Comparison of ENCODE assay signal across 8 mouse cellular contexts in genomic region chr7:105736911-105737521, GRCm38 (mm10). TPM values are rescaled to one million over a fixed set of nuclear protein-coding genes. Genes with fewer than 3 reads are reported as not detected.
DNase-seq lines count a peak whose midpoint lies in the region; ATAC-seq and TF ChIP-seq lines count a peak whose summit lies in the region.

Rrp8 (minus strand) TSS chr7:105737385.

- TF ChIP-seq CTCF in forebrain, postnatal 0 days (IDR thresholded peaks at IDR 0.05; ENCODE audit: low read depth) = no peak

- H3K27me3 ChIP-seq in forebrain, postnatal 0 days (ENCODE audit: insufficient read depth, low read length) = no peaks in the 10 kb centered on the region
- no peaks in the 10 kb centered on the region for H3K27me3 ChIP-seq in hindbrain, embryonic 14.5 days (ENCODE audit: control insufficient read depth, insufficient read depth, low read length)
- H3K27me3 ChIP-seq in stomach, embryonic 15.5 days (replicated peaks) = no peaks in the 10 kb centered on the region

- no peaks in the 10 kb centered on the region for H3K9me3 ChIP-seq in forebrain, postnatal 0 days (ENCODE audit: low read length)
- H3K9me3 ChIP-seq in hindbrain, embryonic 14.5 days (ENCODE audit: control insufficient read depth, low read length) = no peaks in the 10 kb centered on the region
- H3K9me3 ChIP-seq in stomach, embryonic 15.5 days = no peaks in the 10 kb centered on the region

- WGBS in forebrain, postnatal 0 days = under 1% methylated on average over 30 of the region's 30 CpGs
- WGBS in hindbrain, embryonic 14.5 days = under 1% methylated on average over 30 of the region's 30 CpGs
- under 1% methylated on average over 30 of the region's 30 CpGs for WGBS in stomach, embryonic 15.5 days

- peaks cover 46% of the 10 kb centered on the region for H3K36me3 ChIP-seq in forebrain, postnatal 0 days (ENCODE audit: insufficient read depth)
- H3K36me3 ChIP-seq in hindbrain, embryonic 14.5 days (replicated peaks; ENCODE audit: control insufficient read depth, insufficient read depth) = peaks cover 55% of the 10 kb centered on the region
- H3K36me3 ChIP-seq in stomach, embryonic 15.5 days = peaks cover 37% of the 10 kb centered on the region

- ATAC-seq in forebrain, postnatal 0 days = peak; percentile 19
- ATAC-seq in hindbrain, embryonic 14.5 days (ENCODE audit: low FRiP score) = peak; percentile 21; the same call in 1 of the 2 replicates
- peak; percentile 8 for ATAC-seq in megakaryocyte progenitor cell, adult 5-6 weeks (replicated peaks; ENCODE audit: poor library complexity)
- peak; percentile 3; the same call in 1 of the 2 replicates for ATAC-seq in stomach, embryonic 15.5 days (ENCODE audit: insufficient read depth, low FRiP score, low read depth)

- H3K4me3 ChIP-seq in forebrain, postnatal 0 days (ENCODE audit: low read depth, low read length) = peak within 1 kb of the TSS; percentile 81
- peak within 1 kb of the TSS; percentile 65 for H3K4me3 ChIP-seq in hindbrain, embryonic 14.5 days (replicated peaks; ENCODE audit: low read length)
- peak within 1 kb of the TSS; percentile 77 for H3K4me3 ChIP-seq in stomach, embryonic 15.5 days (replicated peaks)

- peak within 1 kb of the TSS; percentile 74 for H3K9ac ChIP-seq in forebrain, postnatal 0 days
- peak within 1 kb of the TSS; percentile 91 for H3K9ac ChIP-seq in hindbrain, embryonic 14.5 days
- H3K9ac ChIP-seq in stomach, embryonic 15.5 days = peak within 1 kb of the TSS; percentile 88

- peak; percentile 24 to 43 for DNase-seq in frontal cortex, postnatal 36 days (ENCODE audit: low spot score in 2 of 2)
- DNase-seq in frontal cortex, postnatal 10 days (ENCODE audit: low spot score in 2 of 2) = no peak
- peak; percentile 59 to 62 for DNase-seq in adrenal gland, postnatal 36 days
- no peak for DNase-seq in forebrain, postnatal 0 days
- no peak for DNase-seq in hindbrain, embryonic 14.5 days (ENCODE audit: low spot score)
- peak; percentile 29 to 36 for DNase-seq in left cerebral cortex, postnatal 36 days (ENCODE audit: low spot score in 2 of 2)

- intact Hi-C loops in left cerebral cortex, postnatal 36 days (cut with DNase I) = loop anchor here (1.0 to 5.0 kb wide), 2 partner anchors 74 to 105 kb away; partner anchors contain the start of genes Mrpl17 and Trim3

- peak within 1 kb of the TSS; percentile 96 for H3K4me2 ChIP-seq in forebrain, postnatal 0 days (ENCODE audit: low read depth)
- H3K4me2 ChIP-seq in hindbrain, embryonic 14.5 days (replicated peaks) = peak within 1 kb of the TSS; percentile 90
- peak within 1 kb of the TSS; percentile 68 for H3K4me2 ChIP-seq in stomach, embryonic 15.5 days

- H3K4me1 ChIP-seq in forebrain, postnatal 0 days (ENCODE audit: insufficient read depth) = peaks cover 9% of the 10 kb centered on the region
- H3K4me1 ChIP-seq in hindbrain, embryonic 14.5 days (replicated peaks; ENCODE audit: control insufficient read depth, insufficient read depth, low read length) = peaks cover 15% of the 10 kb centered on the region
- H3K4me1 ChIP-seq in stomach, embryonic 15.5 days = peaks cover 14% of the 10 kb centered on the region; the same call in 1 of the 2 replicates

- H3K27ac ChIP-seq in forebrain, postnatal 0 days (ENCODE audit: low read depth, low read length) = peak within 1 kb of the TSS; percentile 71
- H3K27ac ChIP-seq in hindbrain, embryonic 14.5 days = peak within 1 kb of the TSS; percentile 69
- peak within 1 kb of the TSS; percentile 96 for H3K27ac ChIP-seq in stomach, embryonic 15.5 days

RNA-seq across cellular contexts. Expression of gene Rrp8, which starts in this region (rescaled TPM):
- 10 to 100 TPM; 17.9 to 22.5 TPM for total RNA-seq in adrenal gland, postnatal 36 days (2021)
- 22.1 and 26.6 TPM in 2 replicates for total RNA-seq in forebrain, postnatal 0 days (2014; rRNA removed)
- 16.0 and 19.1 TPM in 2 replicates for polyA plus RNA-seq in forebrain, postnatal 0 days (2015; fragmentation: Nextera tagmentation; extraction: Ambion mirVana)
- polyA plus RNA-seq in hindbrain, embryonic 14.5 days (2014; fragmentation: Nextera tagmentation; extraction: Ambion mirVana) = 21.3 and 24.1 TPM in 2 replicates
- total RNA-seq in left cerebral cortex, postnatal 36 days (2021) = 10 to 100 TPM; 13.0 to 14.0 TPM
- 26.4 and 30.4 TPM in 2 replicates for total RNA-seq in megakaryocyte progenitor cell, adult 5-6 weeks (2015)
- total RNA-seq in megakaryocyte progenitor cell, adult 5-6 weeks (2017) = 39.8 and 48.9 TPM in 2 replicates
- polyA plus RNA-seq in stomach, embryonic 15.5 days (2015; fragmentation: Nextera tagmentation; extraction: Ambion mirVana) = 26.9 and 38.3 TPM in 2 replicates

Comparison
In these comparisons a context has a peak if more than half of its experiments do, and no peak if none do; other contexts are left out.
1. DNase-seq: peak in frontal cortex, postnatal 36 days (2 of 2), adrenal gland, postnatal 36 days (2 of 2) and left cerebral cortex, postnatal 36 days (2 of 2); none in frontal cortex, postnatal 10 days (0 of 2), forebrain, postnatal 0 days (single experiment) and hindbrain, embryonic 14.5 days (single experiment).
2. Peak in every context shown above with its lines, with median percentiles within 50 percentile points of each other: ATAC-seq, H3K27ac ChIP-seq, H3K4me2 ChIP-seq, H3K4me3 ChIP-seq and H3K9ac ChIP-seq.